Mouse (Mus musculus) embryo, embryonic 9.5 days (tissue): ENCODE data around the gene Prdm11.

Source experiments
- DNase-seq: peaks from one replicate; pipeline ENCODE4 v3.0.0-alpha.2; 2017; ENCODE audit errors: extremely low spot score

Gene Prdm11

DNA sequence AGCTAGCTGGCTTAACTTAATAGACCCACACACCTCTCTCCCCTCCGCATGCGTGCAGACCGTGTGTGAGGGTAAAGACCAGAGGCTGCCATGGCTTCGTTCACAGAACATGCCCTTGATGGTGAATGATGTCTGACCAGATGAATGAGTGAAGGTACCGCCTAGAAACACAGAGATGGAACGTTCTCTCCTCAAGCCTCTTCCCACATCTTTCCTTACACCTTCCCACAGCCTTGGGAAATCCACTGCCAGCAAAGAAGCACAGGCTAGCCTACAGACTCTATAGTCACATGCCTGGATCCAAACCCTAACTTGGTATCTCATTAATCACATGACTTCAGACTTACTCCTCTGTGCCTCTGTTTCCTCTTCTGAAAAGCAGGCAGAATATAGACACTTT, 112.6 kb downstream of the Prdm11 start:
- DNase-seq: no peak

DNA sequence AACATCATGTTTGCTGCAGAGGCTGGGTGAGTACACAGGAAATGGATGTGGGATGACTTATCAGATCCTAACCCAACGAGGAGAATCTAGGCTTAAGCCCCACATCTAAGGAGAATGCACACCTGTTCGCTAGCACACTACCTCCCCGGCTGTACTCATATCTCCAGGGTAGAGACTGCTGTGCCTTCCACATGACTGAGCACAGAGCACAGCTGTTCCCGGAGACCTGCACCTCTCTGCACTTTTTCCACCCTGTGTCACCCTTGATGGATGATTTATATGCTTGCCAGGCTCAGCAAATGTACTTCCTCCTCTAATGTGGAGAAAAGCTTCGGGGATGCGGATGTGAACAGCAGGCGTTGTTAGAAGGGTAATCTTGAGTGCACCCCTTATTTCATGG, 114.9 kb downstream of the Prdm11 start:
- DNase-seq: no peak

GRCm38 (mm10) chr2:92929696-92930095, 116.3 kb downstream of the Prdm11 start:
- no peak for DNase-seq

DNA sequence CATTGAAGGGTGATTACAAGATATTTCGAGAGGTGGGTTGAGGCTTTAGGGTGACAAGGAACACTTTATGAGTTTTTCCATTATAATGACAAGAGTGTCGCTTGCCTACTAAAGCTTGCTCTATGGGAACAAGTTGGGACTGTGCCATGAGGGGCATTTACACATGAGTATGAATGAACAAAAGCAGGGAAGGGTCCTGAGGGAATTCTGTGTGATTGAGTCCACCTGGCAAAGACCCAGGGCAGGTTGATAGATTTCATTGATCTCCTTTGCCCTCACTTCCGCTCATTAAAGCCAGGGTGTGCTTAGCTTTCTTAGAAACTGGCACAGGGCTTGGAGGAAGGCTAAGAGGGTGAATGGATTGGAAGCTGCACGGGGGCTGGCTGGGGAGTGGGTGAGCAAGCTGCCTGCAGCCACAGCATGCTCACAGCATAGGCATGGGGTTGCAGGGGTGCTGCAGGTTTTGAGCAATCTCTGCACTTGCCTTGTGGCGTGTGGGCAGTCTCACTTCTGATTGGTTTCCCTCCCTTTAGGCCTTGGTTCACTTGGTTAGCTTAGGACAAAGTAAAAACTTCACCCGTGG, 121.2 kb downstream of the Prdm11 start:
- no peak for DNase-seq

DNA sequence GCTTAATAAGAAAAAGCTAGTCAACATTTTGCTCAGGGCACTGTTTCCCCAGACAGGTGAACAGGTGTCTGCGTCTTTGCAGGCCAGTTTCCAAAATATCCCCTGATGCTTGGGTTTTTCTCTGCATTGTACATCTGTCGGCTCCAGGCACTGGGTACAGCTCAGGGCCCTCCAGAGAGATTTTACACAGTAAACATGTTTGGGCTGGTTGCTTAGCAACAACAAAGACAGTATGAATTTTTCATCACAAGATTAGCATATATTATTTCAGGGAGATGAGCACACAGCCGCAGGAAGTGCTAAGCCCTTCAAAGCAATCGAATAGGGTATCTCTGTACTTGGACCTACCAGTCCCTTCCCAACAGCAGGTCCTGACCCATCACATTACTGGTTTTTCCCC, 125.3 kb downstream of the Prdm11 start:
- DNase-seq: no peak

DNA sequence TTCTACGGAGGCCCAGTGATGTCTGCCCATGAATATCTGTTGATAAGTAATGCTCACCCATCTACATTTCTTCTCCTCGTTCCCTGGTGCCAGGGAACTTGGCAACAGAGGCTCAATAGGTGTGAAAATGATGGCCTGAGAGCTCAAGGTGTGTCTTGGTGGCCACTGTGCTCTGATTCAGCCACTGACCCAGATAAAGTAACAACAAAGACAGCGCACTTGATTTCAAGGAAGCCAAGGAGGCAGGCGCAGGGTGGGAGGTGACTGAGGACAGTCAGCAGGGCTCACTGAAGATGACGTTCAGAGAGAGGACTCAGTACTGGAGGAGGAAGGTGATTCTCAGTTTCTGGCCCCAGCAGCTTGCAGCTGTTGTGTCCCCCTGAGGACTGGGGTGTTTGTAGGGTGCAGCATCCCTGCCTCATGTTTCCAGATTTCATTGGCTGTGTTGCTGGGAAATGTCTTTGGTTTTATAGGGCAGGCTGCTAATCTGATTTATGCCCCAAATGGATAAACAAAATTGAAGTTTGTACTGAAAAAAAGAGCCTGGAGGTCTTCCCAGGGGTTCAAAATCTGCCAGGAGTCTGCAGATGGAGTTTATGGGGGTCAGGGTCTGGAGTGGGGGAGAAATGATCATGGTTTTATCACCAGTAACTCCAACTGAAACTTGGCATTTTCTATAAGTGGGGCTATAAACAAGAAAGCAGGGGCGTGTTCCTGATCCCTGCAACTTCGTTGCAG, 128.4 kb downstream of the Prdm11 start:
- DNase-seq: no peak

- peak; percentile 12 for DNase-seq
These were observed 130.0 kb downstream of the Prdm11 start for GRCm38 (mm10) chr2:92915659-92916631.
